Mouse (Mus musculus) C2C12 (cell line): Measurements from ENCODE around the gene Ntrk3.

Source experiments
- CEBPB ChIP-seq: IDR thresholded peaks from one replicate; pipeline ENCODE4 v1.6.1; 2011; ENCODE audit warnings: low read depth, mild to moderate bottlenecking, control low read depth, moderate library complexity
- CTCF ChIP-seq: IDR thresholded peaks from one replicate; pipeline ENCODE4 v1.5.1; 2011; ENCODE audit not compliant: control insufficient read depth, insufficient read depth, insufficient read length
- FOSL1 ChIP-seq: IDR thresholded peaks from one replicate; pipeline ENCODE4 v1.8.0; 2011; ENCODE audit warnings: mild to moderate bottlenecking, low read length; ENCODE audit not compliant: poor library complexity, insufficient read depth, severe bottlenecking
- MAX ChIP-seq: IDR thresholded peaks from one replicate; pipeline ENCODE4 v1.6.1; 2011; ENCODE audit warnings: mild to moderate bottlenecking, control low read depth
- MYOD1 ChIP-seq: IDR thresholded peaks from one replicate; pipeline ENCODE4 v1.6.1; 2011; ENCODE audit warnings: low read depth; ENCODE audit not compliant: control insufficient read depth, insufficient read length
- MYOG ChIP-seq: IDR thresholded peaks from one replicate; pipeline ENCODE4 v1.6.1; 2011; ENCODE audit not compliant: control insufficient read depth, insufficient read length; ENCODE audit errors: extremely low read depth
- USF1 ChIP-seq: IDR thresholded peaks from one replicate; pipeline ENCODE4 v1.6.1; 2011; ENCODE audit warnings: low read depth, mild to moderate bottlenecking, control low read depth, moderate library complexity

GRCm38 (mm10) chr7:78390019-78390418 lies 347.8 kb downstream of the Ntrk3 start:
- TF ChIP-seq MYOG (no peak), CTCF (no peak), FOSL1 (no peak), USF1 (no peak), CEBPB (no peak), MAX (no peak), MYOD1 (no peak)
